Mouse (Mus musculus): ENCODE measurements around the gene 4632433K11Rik. TPM values are rescaled to one million over a fixed set of nuclear protein-coding genes. Genes with fewer than 3 reads are reported as not detected.

4632433K11Rik gene
- total RNA-seq, 2 experiments from 2014 or later, result 0.45 TPM; not detected in 1

Other genes with a start within 250 kb of the 4632433K11Rik start
- 1 to 10 TPM; 2.8 to 2.9 TPM for gene Tmem238, start 244.5 kb upstream of the 4632433K11Rik start, total RNA-seq (2021)
- 100 to 1,000 TPM; 474 to 485 TPM for gene Rpl28, start 241.2 kb upstream of the 4632433K11Rik start, total RNA-seq (2021)
- 100 to 1,000 TPM; 102 to 121 TPM for gene Ube2s, start 221.5 kb upstream of the 4632433K11Rik start, total RNA-seq (2021)
- gene Shisa7, start 189.4 kb upstream of the 4632433K11Rik start, total RNA-seq (2021), result 100 to 1,000 TPM; 150 to 162 TPM
- gene Isoc2b, start 163.9 kb upstream of the 4632433K11Rik start, total RNA-seq (2021), result 1 to 10 TPM; 4.4 to 6.3 TPM
- 10 to 100 TPM; 14.9 to 15.9 TPM for gene Isoc2a, start 157.0 kb upstream of the 4632433K11Rik start, total RNA-seq (2021)
- under 1 TPM in 1 of 2 experiments, not detected in 1; 0.25 TPM for gene Gm36210, start 127.6 kb upstream of the 4632433K11Rik start, total RNA-seq (2021)
- gene Zfp628, start 118.9 kb upstream of the 4632433K11Rik start, total RNA-seq (2021), result 10 to 100 TPM; 13.9 to 15.1 TPM
- 100 to 1,000 TPM; 114 to 119 TPM for gene Nat14, start 112.1 kb upstream of the 4632433K11Rik start, total RNA-seq (2021)
- 1 to 10 TPM; 1.8 to 2.6 TPM for gene Ssc5d, start 108.3 kb upstream of the 4632433K11Rik start, total RNA-seq (2021)
- gene Sbk2, start 69.7 kb upstream of the 4632433K11Rik start, total RNA-seq (2021), result under 1 TPM; 0.17 to 0.38 TPM
- 1 to 10 TPM in 1 of 2 experiments, under 1 TPM in 1; 0.62 to 1.0 TPM for gene Sbk3, start 63.0 kb upstream of the 4632433K11Rik start, total RNA-seq (2021)
- 10 to 100 TPM; 27.2 to 34.9 TPM for gene Zfp579, start 38.0 kb upstream of the 4632433K11Rik start, total RNA-seq (2021)
- gene Zfp524, start 19.7 kb upstream of the 4632433K11Rik start, total RNA-seq (2021), result 1 to 10 TPM; 8.4 TPM
- gene Fiz1, start 19.4 kb upstream of the 4632433K11Rik start, total RNA-seq (2021), result 10 to 100 TPM; 20.8 to 24.5 TPM
- gene Gm44973, start 18.6 kb upstream of the 4632433K11Rik start, total RNA-seq (2021), result not detected
- gene Zfp865, start 13.7 kb upstream of the 4632433K11Rik start, total RNA-seq (2021), result 10 to 100 TPM; 35.9 TPM
- gene Ccdc106, start 13.6 kb upstream of the 4632433K11Rik start, total RNA-seq (2021), result 10 to 100 TPM; 60.6 to 68.5 TPM
- gene Zfp784, start 4.3 kb downstream of the 4632433K11Rik start, total RNA-seq (2021), result 1 to 10 TPM; 4.3 to 5.1 TPM
- 10 to 100 TPM; 28.7 to 31.7 TPM for gene Zfp580, start 17.4 kb downstream of the 4632433K11Rik start, total RNA-seq (2021)
- gene U2af2, start 28.0 kb downstream of the 4632433K11Rik start, total RNA-seq (2021), result 100 to 1,000 TPM; 181 TPM
- 100 to 1,000 TPM; 558 to 565 TPM for gene Epn1, start 46.1 kb downstream of the 4632433K11Rik start, total RNA-seq (2021)
- not detected for gene Rfpl4, start 82.8 kb downstream of the 4632433K11Rik start, total RNA-seq (2021)
- not detected for gene Rasl2-9, start 91.8 kb downstream of the 4632433K11Rik start, total RNA-seq (2021)
- gene Vmn1r55, start 115.6 kb downstream of the 4632433K11Rik start, total RNA-seq (2021), result not detected
- not detected for gene Vmn1r56, start 162.6 kb downstream of the 4632433K11Rik start, total RNA-seq (2021)
- gene Vmn1r57, start 184.4 kb downstream of the 4632433K11Rik start, total RNA-seq (2021), result not detected